Mouse (Mus musculus): ENCODE measurements at regions not wholly inside any gene's neighbourhood (a gene's known extent, or its start where the extent isn't known, plus 50 kb on each side); places are given as distances from the start of the nearest gene placed in this dataset.

GRCm38 (mm10) chr11:112982165-112982801 is 200.3 kb downstream of the Sox9 start:
- no peak for DNase-seq (ENCODE audit: low read depth)

- no peak for DNase-seq (ENCODE audit: low read depth)
Measured at GRCm38 (mm10) chr11:112982802-112983591, 201.0 kb downstream of the Sox9 start.

- no peak for DNase-seq (ENCODE audit: low read depth)
Measured at GRCm38 (mm10) chr11:112986029-112986573, 204.1 kb downstream of the Sox9 start.

- DNase-seq (ENCODE audit: low read depth) = no peak
Measured at GRCm38 (mm10) chr11:112987782-112988181, 205.8 kb downstream of the Sox9 start.

- no peak for DNase-seq (ENCODE audit: low read depth)
Measured at GRCm38 (mm10) chr11:112988900-112989299, 206.9 kb downstream of the Sox9 start.

- DNase-seq (ENCODE audit: low read depth) = no peak
Measured at GRCm38 (mm10) chr11:112989981-112990512, 208.0 kb downstream of the Sox9 start.

GRCm38 (mm10) chr11:112990751-112991150 is 208.7 kb downstream of the Sox9 start:
- DNase-seq (ENCODE audit: low read depth) = no peak

GRCm38 (mm10) chr11:112991862-112992261 is 209.8 kb downstream of the Sox9 start:
- DNase-seq (ENCODE audit: low read depth) = no peak

GRCm38 (mm10) chr11:112998777-112999583 is 217.0 kb downstream of the Sox9 start:
- DNase-seq (ENCODE audit: low read depth) = no peak

- no peak for DNase-seq (ENCODE audit: low read depth)
Measured at GRCm38 (mm10) chr11:113001071-113001470, 219.0 kb downstream of the Sox9 start.

- DNase-seq (ENCODE audit: low read depth) = no peak
Measured at GRCm38 (mm10) chr11:113005895-113006294, 223.9 kb downstream of the Sox9 start.

GRCm38 (mm10) chr11:113008521-113008920 is 226.5 kb downstream of the Sox9 start:
- DNase-seq (ENCODE audit: low read depth) = no peak

- DNase-seq (ENCODE audit: low read depth) = no peak
Measured at GRCm38 (mm10) chr11:113009376-113009775, 227.4 kb downstream of the Sox9 start.

GRCm38 (mm10) chr11:113010906-113011305 is 228.9 kb downstream of the Sox9 start:
- DNase-seq (ENCODE audit: low read depth) = no peak

- no peak for DNase-seq (ENCODE audit: low read depth)
Measured at GRCm38 (mm10) chr11:113014186-113015010, 232.4 kb downstream of the Sox9 start.

GRCm38 (mm10) chr11:113015686-113016304 is 233.8 kb downstream of the Sox9 start:
- no peak for DNase-seq (ENCODE audit: low read depth)

GRCm38 (mm10) chr11:113016801-113017715 is 235.0 kb downstream of the Sox9 start:
- DNase-seq (ENCODE audit: low read depth) = no peak

- no peak for DNase-seq (ENCODE audit: low read depth)
Measured at GRCm38 (mm10) chr11:113021533-113021932, 239.5 kb downstream of the Sox9 start.

GRCm38 (mm10) chr11:113026994-113027393 is 245.0 kb downstream of the Sox9 start:
- no peak for DNase-seq (ENCODE audit: low read depth)

All from naive thymus-derived CD4-positive, alpha-beta T cell, adult 2 months (primary cell).